In the genomic region with DNA sequence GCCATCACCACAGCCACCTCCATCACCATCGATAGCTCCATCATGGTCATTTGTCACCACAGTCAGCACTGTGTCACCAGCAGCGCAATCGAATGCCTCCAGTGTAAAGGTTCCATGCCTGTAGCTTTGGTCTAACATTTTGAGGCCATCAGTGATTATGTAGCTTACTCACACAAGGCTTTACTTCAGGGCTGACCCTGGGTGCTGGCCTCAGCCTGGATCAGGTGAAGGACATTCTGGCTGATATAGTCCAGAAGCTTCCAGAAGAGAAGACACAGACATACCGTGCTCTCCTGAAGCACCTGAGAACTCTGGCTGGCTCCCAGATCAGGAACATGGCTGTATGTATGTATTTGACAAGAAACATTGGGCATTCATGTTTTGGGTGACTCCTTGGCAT, we compare ENCODE assay signal across 20 mouse cellular contexts. TPM values are rescaled to one million over a fixed set of nuclear protein-coding genes. Genes with fewer than 3 reads are reported as not detected.
"Had no signal": no experiment of that assay in that cellular context is flagged by ENCODE, and none has a peak within 500 bp of the region (broad histone marks: within the 10 kb centered on the region; RNA-seq: fewer than 3 reads in every experiment).

No protein-coding gene starts in this region.

- DNase-seq: cerebellum, postnatal 14 days; cerebellum, postnatal 25 days; cerebellum, postnatal 36 days; embryo, embryonic 11 days; gastrocnemius, adult 2 months; gastrocnemius, postnatal 10 days; gastrocnemius, postnatal 14 days; gastrocnemius, postnatal 25 days; gastrocnemius, postnatal 36 days; heart, adult 18-20 months; heart, adult 2 months had no signal

RNA-seq across cellular contexts. Expression of a gene that starts 29.1 kb away (rescaled TPM):
- total RNA-seq: common myeloid progenitor, adult 5-6 weeks; granulocyte monocyte progenitor cell, adult 5-6 weeks had no signal
- polyA plus RNA-seq: embryonic facial prominence, embryonic 11.5 days; erythroblast, embryonic 14.5 days had no signal

RNA-seq across cellular contexts. Expression of a gene that starts 54.1 kb away (rescaled TPM):
- total RNA-seq: common myeloid progenitor, adult 5-6 weeks had no signal
- polyA plus RNA-seq: erythroblast, embryonic 14.5 days; forebrain, embryonic 10.5 days; forebrain, embryonic 13.5 days; heart, embryonic 10.5 days; heart, embryonic 11.5 days; heart, embryonic 12.5 days had no signal
